Mouse (Mus musculus) liver, postnatal 0 days (tissue): ENCODE measurements at regions not wholly inside any gene's neighbourhood (a gene's known extent, or its start where the extent isn't known, plus 50 kb on each side); places are given as distances from the start of the nearest gene placed in this dataset.

Experiments
- CTCF ChIP-seq: sonication (generic); IDR thresholded peaks from 2 replicates; pipeline ENCODE4 v1.5.1; 2016; ENCODE audit warnings: antibody characterized with exemption, low read depth
- EP300 ChIP-seq: IDR thresholded peaks from 2 replicates; pipeline ENCODE4 v1.6.1; 2016; ENCODE audit warnings: antibody characterized with exemption, low read depth, mild to moderate bottlenecking

DNA sequence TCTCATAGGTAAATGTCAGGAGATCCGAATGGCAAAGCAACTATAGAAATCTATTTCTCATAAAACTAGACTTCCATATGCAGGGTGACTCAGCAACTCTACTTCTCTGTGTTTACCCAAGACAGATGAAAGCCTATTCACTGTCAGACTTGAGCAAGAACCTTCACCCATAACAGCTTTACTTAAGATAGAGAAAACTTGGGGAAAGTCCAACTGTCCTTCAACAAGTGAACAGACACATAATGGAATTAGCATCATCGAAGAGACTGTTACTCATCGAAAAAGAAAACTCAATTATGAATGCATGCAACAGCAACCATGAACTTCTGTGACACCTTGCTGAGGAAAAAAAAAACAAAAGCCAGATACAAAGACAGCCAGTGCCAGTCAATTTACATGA is 271.0 kb upstream of the Cdh5 start:
- TF ChIP-seq CTCF (no peak), EP300 (no peak)
